Mouse (Mus musculus): ENCODE results near the gene Lbx2. TPM values are rescaled to one million over a fixed set of nuclear protein-coding genes. Genes with fewer than 3 reads are reported as not detected.

Gene Lbx2
- polyA plus RNA-seq, 1 experiment from 2014 or later: not detected

DNA sequence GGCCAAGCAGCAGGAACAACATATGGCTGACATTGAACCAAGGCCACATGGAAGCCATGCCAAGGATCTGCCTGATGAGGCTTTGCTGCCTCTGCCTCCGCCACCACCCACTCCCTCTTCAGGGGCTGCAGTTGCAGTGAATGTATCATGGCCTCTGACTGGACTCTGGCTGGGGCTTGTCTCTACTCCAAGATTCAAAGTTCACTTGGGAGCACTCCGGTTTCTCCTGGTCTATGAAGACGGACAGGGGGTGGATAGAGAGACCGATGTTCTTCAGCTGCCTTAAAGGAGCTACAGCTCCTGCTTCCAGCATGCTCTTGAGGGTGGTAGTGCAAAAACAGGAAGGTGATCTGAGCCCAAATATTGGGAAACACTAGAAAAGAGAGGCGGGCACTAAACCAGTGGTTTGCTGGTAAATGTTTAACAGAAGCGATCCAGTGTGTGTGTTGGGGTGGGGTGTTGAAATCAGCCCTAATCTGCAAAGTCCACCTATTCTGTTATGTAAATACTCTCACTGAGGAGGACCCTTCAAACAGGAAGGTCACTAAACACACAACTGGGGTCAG lies 45.4 kb downstream of the Lbx2 start:
- Histone ChIP-seq H3K27me3 (peaks cover 16% of the 10 kb centered on the region), H3K9me3 (no peaks in the 10 kb centered on the region), H3K4me1 (replicated peaks) (peaks cover 15% of the 10 kb centered on the region), H3K36me3 (no peaks in the 10 kb centered on the region), H3K4me3 (no peak overlapping the region), H3K9ac (no peak overlapping the region), H3K4me2 (no peak overlapping the region), H3K27ac (replicated peaks) (no peak overlapping the region)
- WGBS: 82% methylated on average over 6 of the region's 6 CpGs
- no peak for ATAC-seq (ENCODE audit: low read depth)

GRCm38 (mm10) chr6:83132176-83132919 lies 46.2 kb downstream of the Lbx2 start:
- Histone ChIP-seq H3K27me3 (peaks cover 16% of the 10 kb centered on the region), H3K4me1 (replicated peaks) (peaks cover 22% of the 10 kb centered on the region), H3K27ac (replicated peaks) (no peak overlapping the region), H3K36me3 (no peaks in the 10 kb centered on the region), H3K9me3 (no peaks in the 10 kb centered on the region), H3K4me2 (no peak overlapping the region), H3K9ac (no peak overlapping the region), H3K4me3 (no peak overlapping the region)
- WGBS: 91% methylated on average over 9 of the region's 9 CpGs
- ATAC-seq (ENCODE audit: low read depth): no peak

GRCm38 (mm10) chr6:83134226-83134625 lies 48.1 kb downstream of the Lbx2 start:
- Histone ChIP-seq H3K27me3 (peaks cover 16% of the 10 kb centered on the region), H3K36me3 (no peaks in the 10 kb centered on the region), H3K4me2 (no peak overlapping the region), H3K4me3 (no peak overlapping the region), H3K9me3 (no peaks in the 10 kb centered on the region), H3K9ac (no peak overlapping the region), H3K27ac (replicated peaks) (no peak overlapping the region), H3K4me1 (replicated peaks) (peaks cover 41% of the 10 kb centered on the region)
- no peak for ATAC-seq (ENCODE audit: low read depth)
- WGBS: 81% methylated on average over 3 of the region's 3 CpGs

- H3K4me2 ChIP-seq: peak within 1 kb of the TSS; percentile 63
- H3K27me3 ChIP-seq: peaks cover 16% of the 10 kb centered on the region
- H3K4me3 ChIP-seq: peak within 1 kb of the TSS; percentile 44
- H3K9ac ChIP-seq: peak within 1 kb of the TSS; percentile 83
- H3K36me3 ChIP-seq: no peaks in the 10 kb centered on the region
- H3K27ac ChIP-seq (replicated peaks): peak within 1 kb of the TSS; percentile 95
- no peaks in the 10 kb centered on the region for H3K9me3 ChIP-seq
- peaks cover 48% of the 10 kb centered on the region for H3K4me1 ChIP-seq (replicated peaks)
- whole genome bisulfite sequencing: 66% methylated on average over 7 of the region's 7 CpGs
- no peak for ATAC-seq (ENCODE audit: low read depth)
Measured at GRCm38 (mm10) chr6:83134951-83135513, 48.9 kb downstream of the Lbx2 start, which contains the start of gene Rtkn. Gene Rtkn, plus strand, starts transcription at chr6:83135463.

GRCm38 (mm10) chr6:83135571-83136161 lies 49.5 kb downstream of the Lbx2 start:
- H3K4me2 ChIP-seq: peak overlapping the region; percentile 63
- ATAC-seq (ENCODE audit: low read depth): no peak
- peaks cover 16% of the 10 kb centered on the region for H3K27me3 ChIP-seq
- 4% methylated on average over 37 of the region's 37 CpGs for WGBS
- peaks cover 51% of the 10 kb centered on the region for H3K4me1 ChIP-seq (replicated peaks)
- no peaks in the 10 kb centered on the region for H3K36me3 ChIP-seq
- H3K9me3 ChIP-seq: no peaks in the 10 kb centered on the region
- peak overlapping the region; percentile 44 for H3K4me3 ChIP-seq
- peak overlapping the region; percentile 83 for H3K9ac ChIP-seq
- peak overlapping the region; percentile 95; the same call in 1 of the 2 replicates for H3K27ac ChIP-seq (replicated peaks)

- H3K4me2 ChIP-seq: peak overlapping the region; percentile 63
- H3K27me3 ChIP-seq: peaks cover 16% of the 10 kb centered on the region
- peak overlapping the region; percentile 95 for H3K27ac ChIP-seq (replicated peaks)
- peak overlapping the region; percentile 83 for H3K9ac ChIP-seq
- H3K4me1 ChIP-seq (replicated peaks): peaks cover 52% of the 10 kb centered on the region
- peak; percentile 10; the same call in 1 of the 2 replicates for ATAC-seq (ENCODE audit: low read depth)
- no peaks in the 10 kb centered on the region for H3K36me3 ChIP-seq
- WGBS: 15% methylated on average over 5 of the region's 5 CpGs
- no peaks in the 10 kb centered on the region for H3K9me3 ChIP-seq
- peak overlapping the region; percentile 44 for H3K4me3 ChIP-seq
Measured at GRCm38 (mm10) chr6:83136291-83136880, 50.2 kb downstream of the Lbx2 start.

DNA sequence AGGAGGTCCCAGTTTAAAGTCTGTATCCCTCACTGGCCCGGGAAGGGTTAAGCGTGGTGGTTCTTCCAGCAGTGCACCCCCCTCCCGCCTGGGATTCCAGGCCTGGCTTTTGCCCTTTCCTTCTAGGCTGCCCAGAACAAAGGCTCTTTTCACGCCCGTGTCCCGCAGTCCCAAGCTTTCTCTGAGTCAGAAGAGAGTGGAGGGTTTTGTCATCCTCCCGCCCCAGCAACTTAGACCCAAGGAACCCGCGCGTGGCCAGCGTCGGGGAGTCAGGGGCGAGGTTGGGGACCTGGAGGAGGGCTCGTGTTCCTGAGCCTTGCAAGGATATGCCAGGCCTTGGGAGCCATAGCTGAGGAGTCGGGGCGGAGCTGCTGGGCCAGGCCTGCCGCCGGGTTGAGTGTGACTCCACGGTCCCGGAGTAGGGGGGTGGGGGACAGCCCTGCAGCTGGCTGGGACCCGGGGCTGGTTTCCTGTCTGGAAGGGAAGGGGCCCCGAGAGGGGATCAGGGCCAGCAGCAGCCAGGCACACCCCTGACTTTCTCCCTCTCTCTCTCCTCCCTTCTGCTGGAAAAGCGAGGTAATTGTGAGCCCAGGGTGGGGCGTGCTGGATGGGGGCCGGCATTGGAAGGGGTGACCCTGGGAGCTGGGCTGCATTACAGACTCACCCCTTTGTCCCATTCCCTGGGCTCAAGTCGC lies 50.9 kb downstream of the Lbx2 start:
- H3K9ac ChIP-seq: peak overlapping the region; percentile 83
- H3K27ac ChIP-seq (replicated peaks): peak overlapping the region; percentile 95
- no peaks in the 10 kb centered on the region for H3K36me3 ChIP-seq
- H3K27me3 ChIP-seq: peaks cover 16% of the 10 kb centered on the region
- under 1% methylated on average over 26 of the region's 26 CpGs for WGBS
- H3K4me1 ChIP-seq (replicated peaks): peaks cover 59% of the 10 kb centered on the region
- peak overlapping the region; percentile 44 for H3K4me3 ChIP-seq
- H3K9me3 ChIP-seq: no peaks in the 10 kb centered on the region
- ATAC-seq (ENCODE audit: low read depth): peak; percentile 77
- H3K4me2 ChIP-seq: peak overlapping the region; percentile 63

- Histone ChIP-seq H3K9me3 (no peaks in the 10 kb centered on the region), H3K27ac (replicated peaks) (peak overlapping the region; percentile 95), H3K9ac (peak overlapping the region; percentile 83), H3K27me3 (peaks cover 16% of the 10 kb centered on the region), H3K4me3 (peak overlapping the region; percentile 44), H3K4me1 (replicated peaks) (peaks cover 64% of the 10 kb centered on the region), H3K4me2 (peak overlapping the region; percentile 63), H3K36me3 (no peaks in the 10 kb centered on the region)
- under 1% methylated on average over 12 of the region's 12 CpGs for WGBS
- ATAC-seq (ENCODE audit: low read depth): peak; percentile 60
Measured at GRCm38 (mm10) chr6:83137576-83137950, 51.4 kb downstream of the Lbx2 start.

MicroRNAs within 50 kb of the gene (microRNA counts, 519-probe panel; counts per million panel counts)
- not detected for microRNA mmu-miR-3470a+mmu-miR-3470b

Small RNA genes lying within 50 kb of the gene (microRNA-seq; reads per million reads assigned to microRNA genes)
- gene Mir3470a (not detected), gene Mir7040 (not detected)

Other genes with a start within 250 kb of the Lbx2 start
- 20.5 and 22.3 TPM in 2 replicates for gene Sema4f, start 146.6 kb upstream of the Lbx2 start, polyA plus RNA-seq (2015; fragmentation: Nextera tagmentation; extraction: Ambion mirVana)
- gene M1ap, start 139.5 kb upstream of the Lbx2 start, polyA plus RNA-seq (2015; fragmentation: Nextera tagmentation; extraction: Ambion mirVana): not detected in 2 replicates
- 3.6 and 6.1 TPM in 2 replicates for gene Dok1, start 52.9 kb upstream of the Lbx2 start, polyA plus RNA-seq (2015; fragmentation: Nextera tagmentation; extraction: Ambion mirVana)
- 7.9 and 10.4 TPM in 2 replicates for gene Loxl3, start 52.2 kb upstream of the Lbx2 start, polyA plus RNA-seq (2015; fragmentation: Nextera tagmentation; extraction: Ambion mirVana)
- 169 and 179 TPM in 2 replicates for gene Aup1, start 31.8 kb upstream of the Lbx2 start, polyA plus RNA-seq (2015; fragmentation: Nextera tagmentation; extraction: Ambion mirVana)
- 70.1 and 72.8 TPM in 2 replicates for gene Htra2, start 31.1 kb upstream of the Lbx2 start, polyA plus RNA-seq (2015; fragmentation: Nextera tagmentation; extraction: Ambion mirVana)
- gene Dqx1, start 28.5 kb upstream of the Lbx2 start, polyA plus RNA-seq (2015; fragmentation: Nextera tagmentation; extraction: Ambion mirVana): 0.77 and 1.0 TPM in 2 replicates
- 13.3 and 16.1 TPM in 2 replicates for gene Tlx2, start 16.1 kb upstream of the Lbx2 start, polyA plus RNA-seq (2015; fragmentation: Nextera tagmentation; extraction: Ambion mirVana)
- gene Pcgf1, start 8.5 kb upstream of the Lbx2 start, polyA plus RNA-seq (2015; fragmentation: Nextera tagmentation; extraction: Ambion mirVana): 55.2 and 55.4 TPM in 2 replicates
- 3.2 and 4.9 TPM in 2 replicates for gene Ccdc142, start 15.2 kb downstream of the Lbx2 start, polyA plus RNA-seq (2015; fragmentation: Nextera tagmentation; extraction: Ambion mirVana)
- 4.5 and 5.2 TPM in 2 replicates for gene Gm42688, start 15.2 kb downstream of the Lbx2 start, polyA plus RNA-seq (2015; fragmentation: Nextera tagmentation; extraction: Ambion mirVana)
- gene Mrpl53, start 22.7 kb downstream of the Lbx2 start, polyA plus RNA-seq (2015; fragmentation: Nextera tagmentation; extraction: Ambion mirVana): 133 TPM in 2 replicates
- 26.8 and 29.1 TPM in 2 replicates for gene Mogs, start 29.1 kb downstream of the Lbx2 start, polyA plus RNA-seq (2015; fragmentation: Nextera tagmentation; extraction: Ambion mirVana)
- gene Wbp1, start 35.2 kb downstream of the Lbx2 start, polyA plus RNA-seq (2015; fragmentation: Nextera tagmentation; extraction: Ambion mirVana): 202 and 228 TPM in 2 replicates
- gene Ino80b, start 39.1 kb downstream of the Lbx2 start, polyA plus RNA-seq (2015; fragmentation: Nextera tagmentation; extraction: Ambion mirVana): 11.4 and 13.0 TPM in 2 replicates
- gene Rtkn, start 49.1 kb downstream of the Lbx2 start, polyA plus RNA-seq (2015; fragmentation: Nextera tagmentation; extraction: Ambion mirVana): 18.9 and 20.7 TPM in 2 replicates
- 14.9 and 16.0 TPM in 2 replicates for gene Wdr54, start 70.0 kb downstream of the Lbx2 start, polyA plus RNA-seq (2015; fragmentation: Nextera tagmentation; extraction: Ambion mirVana)
- 2.1 and 3.3 TPM in 2 replicates for gene 1700003E16Rik, start 70.0 kb downstream of the Lbx2 start, polyA plus RNA-seq (2015; fragmentation: Nextera tagmentation; extraction: Ambion mirVana)
- gene Dctn1, start 79.6 kb downstream of the Lbx2 start, polyA plus RNA-seq (2015; fragmentation: Nextera tagmentation; extraction: Ambion mirVana): 165 and 176 TPM in 2 replicates
- 0.17 and 0.56 TPM in 2 replicates for gene Slc4a5, start 133.5 kb downstream of the Lbx2 start, polyA plus RNA-seq (2015; fragmentation: Nextera tagmentation; extraction: Ambion mirVana)
- gene Mthfd2, start 239.5 kb downstream of the Lbx2 start, polyA plus RNA-seq (2015; fragmentation: Nextera tagmentation; extraction: Ambion mirVana): 27.6 and 27.8 TPM in 2 replicates
- 29.2 and 32.8 TPM in 2 replicates for gene Mob1a, start 239.6 kb downstream of the Lbx2 start, polyA plus RNA-seq (2015; fragmentation: Nextera tagmentation; extraction: Ambion mirVana)